Mouse (Mus musculus): ENCODE measurements around the gene Agps.
A peak's percentile ranks its signal among the peaks of the same experiment; 100 is the strongest.

- TF ChIP-seq CTCF (IDR thresholded peaks at IDR 0.05; ENCODE audit: extremely low read depth, insufficient read depth, insufficient read length, insufficient replicate concordance), result 0 out of 2 replicates have a peak, but pooled peaks have one; percentile 34
- no peak for TF ChIP-seq POLR2A (IDR thresholded peaks at IDR 0.05; ENCODE audit: low read depth, low read length)
Measured at GRCm38 (mm10) chr2:75964512-75964911, 132.5 kb downstream of the Agps start.
